Mouse (Mus musculus) ES-Bruce4 (cell line): ENCODE results near the gene Tmem171.

Experiments used
- CTCF ChIP-seq: IDR thresholded peaks from one replicate; pipeline ENCODE4 v1.8.1; 2011; ENCODE audit warnings: low read depth, low read length
- EP300 ChIP-seq: IDR thresholded peaks from 2 replicates; pipeline ENCODE4 v1.6.1; 2011; ENCODE audit warnings: low read depth, low read length; ENCODE audit not compliant: insufficient read depth
- POLR2A ChIP-seq: IDR thresholded peaks from one replicate; pipeline ENCODE4 v1.8.1; 2011; ENCODE audit warnings: low read length; ENCODE audit not compliant: insufficient read depth

GRCm38 (mm10) chr13:98733292-98733691 lies 38.7 kb upstream of the Tmem171 start:
- TF ChIP-seq CTCF (no peak), POLR2A (no peak), EP300 (no peak)
